Mouse (Mus musculus) urinary bladder, postnatal 14 days (tissue): Measurements from ENCODE around the gene Gm20388.

Source experiments
- DNase-seq: peaks from one replicate; pipeline ENCODE4 v3.0.0; 2021; ENCODE audit warnings: low spot score

Gene Gm20388

DNA sequence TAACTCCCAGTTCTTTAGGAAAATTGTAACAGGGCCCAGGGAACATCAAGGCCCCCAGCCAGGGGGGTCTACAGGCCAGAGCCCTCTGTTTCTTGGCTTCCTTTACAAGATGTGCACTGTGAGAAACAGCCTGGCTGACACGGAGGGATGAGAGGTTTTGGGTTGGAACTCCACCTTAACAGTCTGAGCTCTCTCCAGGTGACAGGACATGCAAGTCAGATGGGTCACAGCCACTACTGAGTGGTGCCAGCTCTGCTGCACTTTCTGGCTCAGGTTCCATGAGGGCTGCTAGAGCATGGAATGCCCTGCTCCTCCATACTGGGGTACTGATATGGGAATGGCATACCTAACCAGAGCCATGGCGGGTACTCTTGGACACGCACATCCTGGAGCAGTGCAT lies 180.4 kb downstream of the Gm20388 start:
- no peak for DNase-seq

GRCm38 (mm10) chr8:120093103-120093502 lies 182.5 kb downstream of the Gm20388 start:
- no peak for DNase-seq

- DNase-seq: no peak
Measured at GRCm38 (mm10) chr8:120094801-120095200, 184.2 kb downstream of the Gm20388 start.

DNA sequence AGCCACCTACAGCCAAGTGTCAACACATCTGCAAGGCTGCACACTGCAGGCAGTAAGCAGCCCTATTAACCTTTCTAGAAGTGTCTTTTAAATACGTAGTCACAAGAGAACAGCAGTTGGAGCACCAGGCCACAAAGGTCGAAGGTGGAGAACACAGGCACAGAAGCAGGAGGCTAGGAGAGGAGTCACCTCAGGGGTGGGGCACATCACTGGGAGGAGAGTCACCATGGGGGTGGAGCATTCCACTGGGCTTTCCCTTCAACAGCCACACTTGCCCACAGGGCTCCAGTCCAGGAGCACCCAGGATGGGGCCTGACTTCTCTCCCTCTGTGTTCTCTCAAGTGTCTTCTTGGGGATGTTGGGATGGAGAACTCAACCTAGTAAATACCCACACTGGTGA lies 185.8 kb downstream of the Gm20388 start:
- DNase-seq: no peak

DNA sequence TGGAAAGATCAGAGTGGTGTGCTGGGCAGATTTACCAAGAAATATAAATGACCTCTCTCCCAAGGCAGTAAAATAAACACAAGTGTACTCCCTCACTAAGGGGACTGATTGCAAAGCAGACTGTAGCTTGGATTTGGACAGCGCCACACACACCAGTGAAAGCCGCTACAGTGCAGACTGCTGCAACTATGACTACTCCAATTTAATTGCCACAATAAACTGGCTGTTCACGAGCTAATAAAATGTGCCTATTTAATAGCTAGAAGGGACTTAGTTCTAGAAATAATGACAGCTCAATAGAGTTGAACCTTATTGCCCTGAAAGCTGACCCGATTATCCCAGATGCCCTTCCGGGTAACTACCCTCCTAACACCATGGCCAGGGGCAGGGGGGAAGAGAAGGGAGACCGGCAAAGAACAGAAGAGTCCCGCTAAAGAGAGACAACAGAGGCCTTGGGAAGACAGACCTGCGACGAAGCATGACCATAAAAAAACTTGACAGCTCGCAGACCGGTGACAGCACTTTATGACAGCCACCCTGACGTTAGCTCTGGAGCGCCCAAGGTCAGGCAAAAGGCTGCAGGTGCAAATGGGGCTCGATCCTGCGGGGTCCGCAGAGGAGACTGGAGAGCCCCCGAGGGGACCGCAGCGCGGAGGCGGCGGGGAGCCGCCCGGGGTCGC lies 189.9 kb downstream of the Gm20388 start:
- DNase-seq: no peak

- DNase-seq: peak; percentile 72
Measured at GRCm38 (mm10) chr8:120101068-120101972, 190.7 kb downstream of the Gm20388 start, which contains the start of gene Zdhhc7. TSS of gene Zdhhc7 (minus strand) at chr8:120101482.

DNA sequence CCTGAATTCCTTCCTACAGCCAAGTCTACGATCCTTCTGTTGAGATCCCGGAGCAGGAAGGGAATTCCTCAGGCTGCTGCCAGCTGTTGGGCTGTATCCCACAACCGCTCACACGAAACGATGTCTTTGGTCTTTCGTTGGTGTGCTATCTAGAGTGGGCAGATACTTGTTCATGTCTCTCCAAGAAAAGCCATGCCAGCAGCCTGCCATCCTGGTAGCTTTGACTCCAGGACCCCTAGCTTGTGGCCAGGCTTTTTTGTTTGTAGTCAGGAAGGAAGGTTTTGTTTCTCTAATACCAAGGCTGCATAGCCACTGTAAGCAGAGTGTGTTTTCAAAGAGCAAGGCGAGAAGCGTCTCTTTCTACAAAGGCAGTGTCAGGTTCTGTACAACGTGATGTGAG lies 193.3 kb downstream of the Gm20388 start:
- DNase-seq: no peak

DNA sequence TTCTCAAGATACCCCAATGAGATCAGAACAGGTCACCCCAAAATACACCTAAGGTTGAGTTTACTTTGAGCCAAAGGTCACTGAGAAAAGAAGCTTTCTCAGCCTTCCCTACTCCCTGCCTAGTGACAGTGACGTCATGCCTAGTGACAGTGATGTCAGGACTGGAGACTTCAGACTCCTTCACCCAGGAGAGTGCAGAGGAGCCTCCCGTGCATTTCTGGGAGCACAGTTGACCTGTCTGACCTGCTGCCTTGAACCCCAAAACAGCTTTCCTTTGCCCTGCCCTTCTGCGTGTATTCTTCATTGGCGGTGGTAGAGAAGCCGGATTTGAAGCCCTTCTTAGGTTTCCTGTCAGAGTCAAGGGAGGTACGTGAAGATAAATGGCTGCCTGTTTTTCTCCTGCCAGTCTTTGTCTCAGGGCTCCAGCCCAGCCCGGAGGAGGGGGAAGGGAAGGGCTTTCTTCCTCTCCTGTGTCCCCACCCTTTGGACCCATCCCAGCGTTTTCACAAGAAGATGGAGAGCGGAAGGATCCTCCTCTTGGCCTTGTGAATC lies 194.2 kb downstream of the Gm20388 start:
- peak; percentile 83 for DNase-seq

DNA sequence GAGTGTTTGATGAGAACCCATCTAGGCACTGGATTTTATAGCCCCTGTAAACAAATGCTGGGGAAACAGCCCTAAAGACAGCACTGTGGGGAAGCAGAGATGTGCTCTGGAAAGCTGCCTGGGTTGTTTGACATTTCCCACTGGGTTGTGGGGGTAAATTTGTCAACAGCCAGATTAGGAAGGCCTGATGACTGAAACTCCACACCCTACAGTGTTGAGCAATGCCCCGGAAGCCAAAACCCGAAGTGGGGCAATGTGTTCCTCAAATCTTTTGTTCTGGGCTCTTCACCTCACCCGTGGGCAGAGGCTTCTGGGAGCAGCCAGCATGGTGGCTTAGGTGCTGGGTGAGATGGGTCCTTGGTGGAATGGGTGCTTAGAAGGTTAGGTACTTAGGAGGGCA lies 198.5 kb downstream of the Gm20388 start:
- DNase-seq: peak; percentile 33

GRCm38 (mm10) chr8:120110966-120111365 lies 200.3 kb downstream of the Gm20388 start:
- DNase-seq: no peak

DNA sequence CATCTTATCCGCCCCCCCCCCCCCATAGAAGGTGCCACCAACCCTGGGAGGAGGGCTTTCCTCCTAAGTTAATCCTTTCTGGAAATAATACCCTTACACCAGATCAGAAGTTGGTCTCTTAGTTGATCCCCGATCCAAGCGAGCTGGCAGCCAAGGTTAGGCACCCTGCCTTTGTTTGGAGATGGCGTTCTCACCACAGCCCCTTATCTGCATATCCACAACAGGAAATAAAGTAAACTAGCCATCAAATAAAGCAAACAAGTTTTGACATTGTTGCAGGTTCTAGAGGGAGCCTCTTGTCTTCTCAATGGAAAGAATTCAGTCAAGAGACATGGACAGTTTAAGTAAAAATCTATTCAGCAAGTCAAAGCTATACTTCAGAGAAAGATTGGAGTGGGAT lies 200.7 kb downstream of the Gm20388 start:
- no peak for DNase-seq

- no peak for DNase-seq
Measured at GRCm38 (mm10) chr8:120112535-120112934, 201.9 kb downstream of the Gm20388 start.

DNA sequence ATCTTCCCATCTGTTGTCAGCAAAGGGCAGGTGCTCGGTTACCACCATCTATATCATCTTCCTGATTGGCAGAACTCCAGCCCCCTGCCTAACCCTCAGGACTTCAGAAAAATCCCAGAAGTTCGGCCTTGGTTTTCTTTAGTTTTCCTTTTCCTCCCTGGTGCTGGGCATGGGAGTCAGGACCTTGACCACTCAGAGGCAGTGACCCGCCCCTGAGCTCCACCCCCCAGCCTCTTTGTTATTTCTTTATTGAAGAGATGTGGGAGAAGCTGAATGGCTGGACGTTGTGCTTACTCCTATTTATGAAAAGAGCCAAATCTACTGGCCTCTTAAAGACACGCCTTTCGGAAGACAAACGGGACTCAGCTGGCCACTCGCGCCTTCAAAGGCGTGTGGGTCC lies 202.7 kb downstream of the Gm20388 start:
- peak; percentile 63 for DNase-seq

GRCm38 (mm10) chr8:120113758-120114255 lies 203.2 kb downstream of the Gm20388 start, which contains the start of gene 6430548M08Rik:
TSS of gene 6430548M08Rik (plus strand) at chr8:120114152.
- peak; percentile 100 for DNase-seq

GRCm38 (mm10) chr8:120114315-120114841 lies 203.7 kb downstream of the Gm20388 start:
- DNase-seq: peak; percentile 58

DNA sequence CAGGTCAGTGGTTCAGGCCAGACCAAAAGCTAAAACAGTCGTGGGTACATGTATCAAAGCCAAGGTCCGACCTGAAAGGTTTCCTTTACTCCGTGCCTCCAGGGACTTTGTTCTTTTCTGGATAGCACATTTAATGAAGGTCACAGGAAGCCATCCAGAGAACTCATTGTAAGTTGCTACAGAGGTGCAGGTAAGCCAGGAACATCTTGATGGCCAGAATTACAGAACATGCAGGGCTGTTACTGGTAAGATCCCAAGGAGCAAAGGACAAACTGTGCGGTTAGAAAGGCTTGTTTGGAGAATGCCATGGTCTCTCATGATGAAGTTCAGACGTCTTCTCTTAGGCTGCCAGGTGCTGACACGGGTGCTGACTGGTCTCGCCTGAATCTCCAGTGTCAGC lies 206.0 kb downstream of the Gm20388 start:
- no peak for DNase-seq

- no peak for DNase-seq
Measured at GRCm38 (mm10) chr8:120118162-120118561, 207.5 kb downstream of the Gm20388 start.

GRCm38 (mm10) chr8:120118847-120119246 lies 208.2 kb downstream of the Gm20388 start:
- DNase-seq: no peak

DNA sequence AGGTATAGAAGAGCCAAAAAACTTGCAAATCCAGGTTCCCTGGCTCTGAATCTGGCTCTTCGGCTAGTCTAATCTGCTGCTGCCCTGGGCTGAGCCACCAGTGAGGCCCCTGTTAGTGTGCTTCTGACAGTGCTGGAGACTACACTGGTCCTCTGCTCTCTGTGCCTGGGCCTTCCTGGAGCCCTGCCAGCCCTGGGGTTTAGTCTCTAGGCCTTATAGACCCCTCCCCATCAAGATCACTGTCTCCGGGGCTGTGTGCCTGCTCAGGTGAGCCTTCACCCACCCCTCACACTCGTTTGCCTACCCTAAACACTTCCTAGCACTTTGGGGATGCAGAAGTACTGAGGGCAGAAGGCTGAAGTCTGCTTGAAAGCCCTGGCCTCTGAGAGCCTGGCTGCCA lies 208.8 kb downstream of the Gm20388 start:
- no peak for DNase-seq

DNA sequence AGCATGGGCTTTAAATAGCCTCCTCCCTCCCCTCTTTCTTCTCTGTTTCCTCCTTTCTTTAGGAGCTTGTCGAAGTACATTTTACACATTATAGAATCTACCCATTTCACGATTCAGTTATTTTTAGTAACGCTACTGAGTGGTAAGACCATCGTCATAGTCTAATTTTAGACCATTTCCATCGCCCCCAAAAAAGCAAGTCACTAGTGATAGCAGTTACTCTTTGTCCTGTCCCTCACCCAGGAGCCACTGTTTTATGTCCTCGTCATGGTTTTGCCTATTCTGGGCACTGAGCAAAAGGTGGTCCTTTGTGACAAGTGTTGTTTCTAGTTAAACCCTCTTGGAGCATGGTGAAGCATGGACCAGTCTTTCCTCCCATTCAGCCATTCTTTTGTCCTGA lies 209.3 kb downstream of the Gm20388 start:
- no peak for DNase-seq

GRCm38 (mm10) chr8:120120951-120121350 lies 210.3 kb downstream of the Gm20388 start:
- DNase-seq: no peak

DNA sequence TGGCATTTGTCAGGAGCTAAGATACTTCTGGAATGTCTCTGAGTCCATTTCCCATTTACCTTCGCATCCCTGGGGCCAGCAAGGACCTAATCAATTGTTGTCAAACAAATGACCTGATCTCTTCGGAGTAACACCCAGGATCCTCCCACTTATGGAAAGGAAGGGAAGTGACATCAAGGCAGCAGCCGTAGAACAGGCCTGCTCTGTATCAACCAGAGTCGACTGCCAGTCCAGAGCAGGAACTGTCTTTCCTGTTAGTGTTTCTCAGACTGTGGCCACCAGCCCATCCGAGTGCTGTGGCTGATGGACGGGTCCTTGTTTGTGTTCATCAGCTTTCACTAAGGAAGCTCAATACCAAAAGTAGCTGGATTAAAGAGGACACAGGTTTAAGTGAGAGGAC lies 213.6 kb downstream of the Gm20388 start:
- DNase-seq: no peak
